Mouse (Mus musculus): ENCODE results near the gene Acot8. TPM values are rescaled to one million over a fixed set of nuclear protein-coding genes. Genes with fewer than 3 reads are reported as not detected.

Gene Acot8
- total RNA-seq, 2 experiments from 2014 or later: 6.9 to 8.6 TPM

GRCm38 (mm10) chr2:164761971-164762370 lies 42.7 kb downstream of the Acot8 start:
- DNase-seq: no peak
- intact Hi-C loops (cut with DNase I): no loop called here

DNA sequence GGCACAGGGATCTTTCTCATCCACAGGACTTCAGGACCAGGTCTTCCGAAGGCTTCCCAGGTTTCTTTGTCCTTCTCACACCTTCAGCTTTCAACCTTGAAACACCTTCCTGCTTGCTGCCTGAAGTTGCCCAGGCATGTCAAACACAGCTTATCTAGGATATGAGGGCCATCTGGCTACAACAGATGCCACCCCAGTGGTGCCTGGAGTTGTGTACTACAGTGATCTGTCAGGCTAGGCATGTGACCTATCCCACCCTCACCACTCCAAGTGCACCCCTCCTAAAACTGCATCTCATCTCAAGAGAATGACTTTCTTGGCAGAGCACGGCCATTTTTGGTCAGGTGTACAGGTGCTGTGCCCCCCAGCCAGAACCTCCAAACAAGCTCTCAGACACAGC lies 43.2 kb downstream of the Acot8 start:
- no peak for DNase-seq
- intact Hi-C loops (cut with DNase I): no loop called here

DNA sequence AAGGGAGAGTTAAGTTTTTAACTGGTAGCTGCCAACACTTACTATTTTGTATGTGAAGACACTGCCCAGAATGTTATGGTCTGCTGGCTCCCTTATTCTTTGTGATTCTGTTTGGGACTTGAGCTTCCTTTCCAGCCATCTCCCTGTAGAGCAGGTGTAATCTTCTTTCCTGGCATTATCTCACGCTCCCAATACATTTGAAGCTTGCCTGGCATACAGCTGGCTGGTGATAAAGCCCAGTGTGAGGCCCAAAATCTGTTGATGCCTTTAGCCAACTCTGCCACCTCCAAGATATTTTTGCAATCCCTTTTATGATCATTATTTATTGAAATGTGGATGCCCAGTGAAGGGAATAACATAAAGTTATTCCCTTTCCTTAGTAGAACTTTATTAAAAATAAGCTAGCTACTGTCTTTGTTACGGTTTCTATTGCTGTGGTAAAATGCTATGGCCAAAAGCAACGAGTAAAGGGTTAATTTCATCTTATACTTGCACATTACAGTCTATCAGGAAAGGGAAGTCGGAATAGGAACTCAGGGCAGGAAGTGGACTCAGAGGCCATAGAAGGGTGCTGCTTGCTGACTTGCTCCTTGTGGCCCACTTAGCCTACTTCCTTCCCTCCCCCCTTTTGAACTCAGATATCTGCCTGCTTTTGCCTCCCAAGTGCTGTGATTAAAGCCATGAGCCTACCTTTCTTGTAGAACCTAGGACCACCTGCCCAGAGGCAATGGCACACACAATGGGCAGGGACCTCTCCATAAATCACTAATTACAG lies 44.4 kb downstream of the Acot8 start:
- intact Hi-C loops (cut with DNase I): no loop called here
- DNase-seq: no peak

DNA sequence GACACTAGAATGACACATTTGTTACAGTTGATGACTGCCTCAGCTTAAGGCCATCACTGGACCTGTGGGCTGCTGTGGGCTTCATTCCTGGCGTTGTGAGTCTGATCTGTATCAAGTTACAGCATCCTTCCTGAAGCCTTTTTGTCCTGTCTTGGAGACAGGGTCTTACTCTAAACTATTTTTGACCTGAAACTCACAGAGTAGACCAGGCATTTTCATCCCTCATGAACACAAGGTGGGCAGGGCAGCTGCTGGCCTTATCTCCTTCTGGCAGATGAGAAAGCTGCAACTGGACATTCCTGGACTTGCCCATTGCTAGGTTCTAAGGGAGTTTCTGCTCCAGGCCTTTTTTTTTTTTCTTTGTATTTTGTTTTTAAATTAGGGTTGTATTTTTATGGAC lies 46.0 kb downstream of the Acot8 start:
- intact Hi-C loops (cut with DNase I): no loop called here
- DNase-seq: no peak

DNA sequence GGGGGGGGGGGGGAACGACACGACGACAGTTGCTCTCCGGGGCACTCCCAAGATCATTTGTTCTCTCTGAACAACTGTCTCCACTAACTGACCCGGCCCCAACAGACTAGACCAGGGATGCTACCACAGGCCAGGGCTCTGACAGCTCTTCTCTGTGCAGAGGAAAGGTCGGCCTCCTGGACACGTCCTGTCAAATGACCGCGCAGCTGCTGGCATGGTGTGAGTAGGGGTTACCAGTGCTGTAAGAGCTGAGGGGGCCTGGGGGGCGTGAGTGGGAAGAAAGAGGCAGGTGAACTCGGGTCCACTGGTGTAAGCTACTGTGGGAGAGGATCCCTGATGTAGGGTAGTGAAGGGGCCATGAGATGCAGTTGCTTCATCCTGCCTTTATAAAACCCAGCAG lies 46.8 kb downstream of the Acot8 start:
- DNase-seq: no peak
- intact Hi-C loops (cut with DNase I): no loop called here

DNA sequence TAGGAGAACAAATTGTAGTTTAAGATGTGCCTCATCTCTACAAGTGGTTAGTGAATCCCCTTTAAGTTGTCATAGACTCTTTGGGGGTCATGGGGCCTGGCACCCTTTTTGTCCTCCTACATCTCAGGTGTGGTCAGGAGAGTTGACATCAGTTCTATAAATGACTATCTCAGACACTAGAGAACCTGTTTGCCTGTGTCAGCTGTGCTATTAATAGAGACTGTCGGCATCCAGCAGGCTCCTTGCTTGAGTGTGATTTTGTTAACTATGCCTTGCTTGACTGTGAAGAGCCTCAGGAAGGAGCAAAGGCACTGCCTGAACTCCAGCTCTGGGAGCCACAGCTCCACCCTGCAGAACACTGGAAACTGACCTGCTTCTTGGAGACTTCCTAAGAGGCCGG lies 49.9 kb downstream of the Acot8 start:
- intact Hi-C loops (cut with DNase I): no loop called here
- no peak for DNase-seq

DNA sequence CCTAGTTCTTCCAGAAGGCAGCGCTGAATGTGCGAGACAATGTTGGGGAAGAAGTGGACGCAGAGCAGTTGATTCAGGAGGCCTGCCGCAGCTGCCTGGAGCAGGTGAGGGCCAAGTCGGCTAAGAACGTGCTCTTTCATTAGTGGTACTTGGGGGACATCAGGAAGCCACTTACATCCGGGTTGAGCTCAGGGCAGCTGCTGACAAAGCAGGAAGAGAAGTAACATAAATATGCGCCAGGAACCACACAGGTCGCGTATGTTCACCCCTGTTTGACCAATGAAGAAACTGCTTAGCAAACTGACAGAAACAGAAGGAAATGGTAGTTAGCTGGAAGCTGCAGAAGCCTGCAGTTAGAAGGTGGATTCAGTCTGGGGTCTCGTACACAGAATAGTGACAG lies 50.6 kb downstream of the Acot8 start:
- no peak for DNase-seq

DNA sequence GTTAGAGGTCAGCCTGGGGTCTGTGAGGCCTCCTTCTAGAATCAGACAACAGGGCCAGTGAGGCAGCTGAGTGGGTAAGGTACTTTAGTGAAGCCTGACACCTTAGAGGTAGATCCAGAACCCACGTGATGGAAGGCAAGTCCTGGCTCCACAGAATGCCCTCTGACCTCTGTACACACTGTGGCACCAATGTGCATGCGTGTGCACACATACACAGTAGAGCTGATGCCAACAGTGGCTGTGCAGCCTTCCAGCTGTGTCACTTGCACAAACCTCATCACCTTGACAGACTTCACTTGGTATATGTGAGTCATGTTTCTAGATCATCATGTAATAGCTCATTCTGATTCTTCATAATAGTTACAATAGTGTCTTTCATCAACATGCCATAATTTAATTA lies 52.2 kb downstream of the Acot8 start:
- intact Hi-C loops (cut with DNase I): no loop called here

More for the DNA sequence above, 50.6 kb downstream of the Acot8 start:
- intact Hi-C loops (cut with DNase I): no loop called here

GRCm38 (mm10) chr2:164748991-164749390 lies 55.7 kb downstream of the Acot8 start:
- intact Hi-C loops (cut with DNase I): no loop called here
- DNase-seq: no peak

More for the DNA sequence above, 52.2 kb downstream of the Acot8 start:
- no peak for DNase-seq

GRCm38 (mm10) chr2:164748191-164748590 lies 56.5 kb downstream of the Acot8 start:
- intact Hi-C loops (cut with DNase I): no loop called here
- DNase-seq: no peak

DNA sequence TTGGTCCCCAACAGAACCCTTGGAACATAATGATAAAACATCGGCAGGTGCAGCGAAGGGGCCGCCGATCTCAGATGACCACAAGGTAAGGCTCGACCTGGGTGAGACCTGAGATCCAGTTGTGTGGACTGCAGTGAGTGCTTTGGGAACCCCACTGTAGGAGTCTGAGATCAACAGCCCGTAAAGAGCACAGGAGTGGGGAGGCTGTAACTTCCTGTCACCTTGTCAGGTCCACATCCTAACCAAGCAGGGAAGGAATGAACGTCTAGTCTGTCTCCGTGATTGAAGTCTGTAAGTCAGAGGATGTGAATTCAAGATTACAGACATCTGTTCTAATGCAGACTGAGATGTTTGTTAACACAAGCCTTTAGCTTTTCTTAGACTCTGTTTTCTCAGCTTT lies 58.0 kb downstream of the Acot8 start:
- intact Hi-C loops (cut with DNase I): no loop called here
- no peak for DNase-seq

DNA sequence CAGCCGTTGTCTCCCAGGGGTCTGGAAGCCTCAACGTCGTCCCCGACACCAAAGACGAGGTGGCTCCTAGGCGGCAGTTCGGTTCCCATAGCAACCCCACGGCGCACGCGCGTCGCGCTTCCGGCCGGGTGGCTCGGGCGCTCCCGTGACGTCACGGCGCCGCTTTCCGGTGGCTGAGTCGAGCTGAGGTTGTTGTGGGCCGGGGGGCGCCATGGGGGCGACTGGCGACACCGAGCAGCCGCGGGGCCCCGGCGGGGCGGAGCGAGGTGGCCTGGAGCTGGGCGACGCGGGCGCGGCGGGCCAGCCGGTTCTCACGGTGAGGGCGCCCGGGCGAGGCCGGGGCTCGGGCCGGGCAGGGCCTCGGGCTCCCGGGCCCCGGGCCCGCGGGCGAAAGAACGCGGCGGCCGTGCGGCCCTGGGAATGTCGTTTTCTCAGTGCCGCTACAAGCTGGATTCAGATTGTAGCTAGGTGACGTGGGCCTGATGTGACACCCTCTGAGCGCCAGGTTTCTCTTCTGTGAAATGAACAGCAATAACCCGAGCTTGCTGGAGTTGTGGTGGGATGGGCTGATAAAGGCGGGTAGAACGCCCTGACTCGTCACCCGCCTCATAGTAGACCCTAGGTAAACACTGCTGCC lies 58.7 kb downstream of the Acot8 start, which contains the start of the genes Wfdc3 and Dnttip1:
Wfdc3 (minus strand) TSS at position 89 of the 637 bp plus-strand sequence.
Dnttip1 (plus strand) TSS at position 141 of the 637 bp plus-strand sequence.
- DNase-seq: peak; percentile 90 to 92
- intact Hi-C loops (cut with DNase I): no loop called here

- intact Hi-C loops (cut with DNase I): no loop called here
- no peak for DNase-seq
Observed at GRCm38 (mm10) chr2:164744987-164745386, 59.7 kb downstream of the Acot8 start.

Other genes with a start within 250 kb of the Acot8 start
- gene Wfdc2, start 242.5 kb downstream of the Acot8 start, total RNA-seq (2021): under 1 TPM in 1 of 2 experiments, not detected in 1; 0.71 TPM
- gene Spint3, start 231.4 kb downstream of the Acot8 start, total RNA-seq (2021): not detected
- not detected for gene Wfdc6a, start 219.4 kb downstream of the Acot8 start, total RNA-seq (2021)
- not detected for gene Eppin, start 211.3 kb downstream of the Acot8 start, total RNA-seq (2021)
- gene Wfdc6b, start 191.4 kb downstream of the Acot8 start, total RNA-seq (2021): not detected
- not detected for gene Wfdc8, start 191.3 kb downstream of the Acot8 start, total RNA-seq (2021)
- not detected for gene Wfdc16, start 166.1 kb downstream of the Acot8 start, total RNA-seq (2021)
- not detected for gene Wfdc10, start 148.8 kb downstream of the Acot8 start, total RNA-seq (2021)
- gene Wfdc9, start 148.3 kb downstream of the Acot8 start, total RNA-seq (2021): not detected
- gene Wfdc11, start 130.8 kb downstream of the Acot8 start, total RNA-seq (2021): not detected
- gene Wfdc13, start 119.8 kb downstream of the Acot8 start, total RNA-seq (2021): not detected
- not detected for gene Spint4, start 106.4 kb downstream of the Acot8 start, total RNA-seq (2021)
- gene Spint5, start 89.6 kb downstream of the Acot8 start, total RNA-seq (2021): not detected
- not detected for gene Wfdc3, start 59.0 kb downstream of the Acot8 start, total RNA-seq (2021)
- gene Dnttip1, start 58.9 kb downstream of the Acot8 start, total RNA-seq (2021): 10 to 100 TPM; 15.8 to 18.1 TPM
- 1 to 10 TPM; 1.0 to 1.4 TPM for gene Ube2c, start 35.0 kb downstream of the Acot8 start, total RNA-seq (2021)
- over 10,000 TPM; 16,945 to 17,744 TPM for gene Tnnc2, start 24.9 kb downstream of the Acot8 start, total RNA-seq (2021)
- 10 to 100 TPM; 18.1 to 20.8 TPM for gene Snx21, start 19.1 kb downstream of the Acot8 start, total RNA-seq (2021)
- gene Zswim3, start 216 bp upstream of the Acot8 start, total RNA-seq (2021): 1 to 10 TPM; 1.2 TPM
- gene Zswim1, start 17.8 kb upstream of the Acot8 start, total RNA-seq (2021): 1 to 10 TPM; 3.0 to 4.6 TPM
- gene Spata25, start 23.7 kb upstream of the Acot8 start, total RNA-seq (2021): under 1 TPM in 1 of 2 experiments, not detected in 1; 0.36 TPM
- 10 to 100 TPM; 45.6 to 49.4 TPM for gene Ctsa, start 28.0 kb upstream of the Acot8 start, total RNA-seq (2021)
- gene Neurl2, start 28.6 kb upstream of the Acot8 start, total RNA-seq (2021): 10 to 100 TPM; 35.8 to 36.3 TPM
- gene Pltp, start 52.8 kb upstream of the Acot8 start, total RNA-seq (2021): 10 to 100 TPM; 15.3 to 15.7 TPM
- 10 to 100 TPM; 23.8 to 26.9 TPM for gene Pcif1, start 74.4 kb upstream of the Acot8 start, total RNA-seq (2021)
- gene Zfp335, start 106.9 kb upstream of the Acot8 start, total RNA-seq (2021): 1 to 10 TPM; 8.8 to 9.3 TPM
- under 1 TPM; 0.38 to 0.62 TPM for gene Mmp9, start 135.9 kb upstream of the Acot8 start, total RNA-seq (2021)
- gene Slc12a5, start 155.9 kb upstream of the Acot8 start, total RNA-seq (2021): under 1 TPM; 0.25 to 0.36 TPM
- 10 to 100 TPM; 10.3 to 11.7 TPM for gene Ncoa5, start 230.0 kb upstream of the Acot8 start, total RNA-seq (2021)

Data from gastrocnemius, postnatal 36 days (tissue).